Mouse (Mus musculus) left cerebral cortex, postnatal 14 days (tissue): ENCODE measurements around the gene Akr1b8. TPM values are rescaled to one million over a fixed set of nuclear protein-coding genes. Genes with fewer than 3 reads are reported as not detected.
"Not testable (repeated sequence)": the region's sequence is repeated elsewhere in the genome, so short reads cannot be mapped to it uniquely, and the experiment has no call there.

ENCODE experiments used
- DNase-seq, 2 experiments: peaks; one replicate each; pipeline ENCODE4 v3.0.0; 2021 to 2022; ENCODE audit warnings: low spot score in 2 of 2, mixed read lengths in 1 of 2
- intact Hi-C: fragments of 180-260 bp; cut with DNase I; formaldehyde crosslinking; loops from one replicate; pipeline ENCODE4 v1.15.1; 2025
- total RNA-seq, 2 experiments: library from RNA; stranded (reverse); gene quantifications; 2 replicates each; pipeline ENCODE4 v1.2.3; 2021

The Akr1b8 gene
- total RNA-seq, 2 experiments from 2014 or later = 0.40 to 0.51 TPM

DNA sequence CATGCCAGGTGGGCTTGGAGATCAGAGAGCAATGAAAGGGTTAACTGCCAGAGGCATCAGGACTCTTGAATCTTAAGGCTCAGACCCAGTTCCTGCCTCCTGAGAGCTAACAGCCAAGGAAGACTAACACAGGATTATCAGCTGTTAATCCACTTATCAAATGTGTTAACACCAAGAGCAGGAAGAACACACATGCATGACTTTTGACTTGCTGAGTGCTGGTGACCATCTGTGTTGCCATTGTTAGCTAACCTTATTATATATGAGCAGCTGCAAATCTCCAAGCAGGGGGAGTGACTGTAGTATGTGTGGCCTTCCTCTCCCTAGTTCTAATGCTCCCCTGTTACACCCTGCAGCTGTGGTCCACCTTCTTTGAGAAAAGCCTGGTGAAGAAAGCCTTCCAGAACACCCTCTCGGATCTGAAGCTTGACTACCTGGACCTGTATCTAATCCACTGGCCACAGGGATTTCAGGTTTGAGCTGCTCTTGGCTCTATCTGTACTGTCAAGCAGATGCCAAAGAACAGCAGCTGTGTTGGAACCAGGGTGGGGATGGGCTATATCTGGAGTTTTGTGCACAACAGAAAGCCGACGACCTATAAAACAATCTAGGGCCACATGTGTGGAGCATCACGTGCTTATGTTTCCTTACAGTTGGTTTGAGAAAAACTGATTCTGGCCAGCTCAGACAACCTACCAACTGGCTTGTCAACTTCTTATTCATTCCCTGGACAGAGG, 34.7 kb downstream of the Akr1b8 start:
- no peak for DNase-seq
- intact Hi-C loops = no loop called here

DNA sequence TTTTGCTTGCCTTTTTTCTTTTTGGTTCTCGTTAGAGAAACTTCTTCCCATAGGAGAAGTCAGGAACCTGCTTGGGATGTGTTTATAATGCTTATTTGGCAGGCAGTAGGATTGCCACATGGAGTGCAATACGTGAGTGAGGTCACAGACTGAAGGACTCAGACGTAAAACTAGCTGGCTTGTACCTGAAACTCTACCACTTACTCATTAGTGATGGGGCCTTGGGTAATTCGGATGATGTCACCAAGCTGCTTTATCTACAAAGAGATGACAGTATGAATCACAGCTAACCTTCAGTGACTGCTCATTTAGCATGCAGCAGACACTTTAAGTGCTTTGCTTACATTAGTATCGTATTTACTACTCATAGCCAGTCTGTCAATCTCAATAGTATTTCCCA, 42.0 kb downstream of the Akr1b8 start:
- intact Hi-C loops = no loop called here
- DNase-seq = no peak

DNA sequence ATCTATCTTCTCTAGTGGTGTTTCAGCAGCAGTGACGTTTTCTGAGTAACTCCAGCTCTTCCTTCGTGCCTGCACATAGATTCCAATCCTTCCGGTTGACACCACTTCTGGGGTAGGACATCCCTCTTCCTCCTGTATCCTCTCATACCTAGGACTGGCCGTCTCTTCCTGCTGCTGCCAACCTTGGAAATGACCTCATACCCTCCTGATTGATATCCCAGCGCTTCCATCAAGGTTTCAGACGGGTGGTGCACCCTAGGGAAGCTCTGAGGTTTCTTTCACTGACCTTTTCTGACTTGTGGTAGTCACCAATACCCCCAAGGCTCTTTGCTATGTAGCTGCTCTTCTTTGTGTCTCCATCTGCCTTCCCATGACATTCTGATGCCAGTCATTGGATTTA, 44.5 kb downstream of the Akr1b8 start:
- DNase-seq = no peak
- intact Hi-C loops = no loop called here

DNA sequence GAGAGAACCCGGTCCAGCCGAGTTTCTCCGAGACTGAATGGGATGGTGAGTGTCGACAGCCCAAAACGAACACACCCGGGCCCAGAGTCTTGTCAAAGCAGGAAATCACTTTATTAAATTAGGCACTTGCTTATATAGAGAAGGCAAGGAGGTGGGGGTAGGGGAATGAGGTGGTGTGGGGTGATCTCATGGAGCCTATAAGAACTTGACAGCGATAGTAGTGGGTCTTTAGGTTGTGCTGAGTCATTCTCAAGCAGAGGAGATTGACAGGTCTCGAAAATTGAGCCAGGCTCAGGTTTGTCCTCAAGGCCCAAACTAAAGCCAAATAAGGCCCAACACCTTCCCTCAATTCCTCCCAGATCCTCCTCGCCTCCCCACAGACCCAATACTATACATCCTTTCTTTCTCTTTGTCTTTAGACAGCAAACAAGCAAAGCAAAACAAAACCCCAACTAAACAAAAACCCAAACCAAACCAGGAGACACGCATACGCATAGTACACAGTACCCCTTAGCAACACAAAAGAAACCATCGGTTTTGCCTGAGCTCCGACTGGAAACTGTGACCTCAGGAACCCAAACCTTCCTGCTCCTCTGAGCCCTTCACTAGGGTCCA, 45.8 kb downstream of the Akr1b8 start:
- no peak for DNase-seq
- intact Hi-C loops = no loop called here

- intact Hi-C loops = no loop called here
- DNase-seq = no peak
These were observed 46.8 kb downstream of the Akr1b8 start for GRCm38 (mm10) chr6:34400696-34401095.

DNA sequence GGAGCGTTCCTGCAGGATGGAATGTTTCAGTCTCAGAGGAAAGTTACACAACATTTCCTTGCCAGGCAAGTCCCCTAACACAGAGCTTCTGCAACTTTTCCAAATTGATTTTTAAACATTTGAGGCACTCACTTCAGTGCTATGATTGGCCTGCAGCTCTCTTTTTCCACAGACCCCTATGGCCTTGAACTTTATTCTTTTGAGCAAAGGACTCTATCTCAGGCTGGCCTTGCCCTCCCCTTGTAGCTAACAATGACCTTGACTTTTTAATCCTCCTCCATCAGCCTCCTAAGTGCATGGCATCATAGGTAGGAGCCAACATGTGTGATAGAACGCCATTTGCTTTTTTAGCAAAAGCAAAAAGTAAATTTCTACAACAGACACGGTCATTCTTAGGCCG, 52.8 kb downstream of the Akr1b8 start:
- intact Hi-C loops = no loop called here

DNA sequence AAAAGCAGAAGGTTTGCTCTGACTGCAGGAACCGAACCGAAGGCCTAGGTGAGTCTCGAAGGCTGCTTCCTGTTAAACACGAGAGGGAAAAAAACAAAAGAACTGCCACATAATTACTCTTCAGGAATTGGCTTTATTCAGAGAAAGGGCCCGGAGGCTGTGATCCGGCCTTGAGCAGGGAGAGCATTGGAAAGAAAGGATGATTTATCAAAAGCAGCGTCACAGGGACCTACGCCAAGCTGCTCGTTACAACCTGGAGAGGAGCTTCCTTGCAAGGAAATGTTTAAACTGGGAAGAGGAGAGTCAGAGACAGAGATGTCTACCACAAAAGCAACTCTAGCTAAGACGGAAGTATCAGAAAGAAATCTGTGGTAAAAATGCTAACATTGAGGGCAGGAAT, 53.5 kb downstream of the Akr1b8 start:
- DNase-seq = no peak
- intact Hi-C loops = no loop called here

More for the DNA sequence above, 52.8 kb downstream of the Akr1b8 start:
- DNase-seq = no peak

DNA sequence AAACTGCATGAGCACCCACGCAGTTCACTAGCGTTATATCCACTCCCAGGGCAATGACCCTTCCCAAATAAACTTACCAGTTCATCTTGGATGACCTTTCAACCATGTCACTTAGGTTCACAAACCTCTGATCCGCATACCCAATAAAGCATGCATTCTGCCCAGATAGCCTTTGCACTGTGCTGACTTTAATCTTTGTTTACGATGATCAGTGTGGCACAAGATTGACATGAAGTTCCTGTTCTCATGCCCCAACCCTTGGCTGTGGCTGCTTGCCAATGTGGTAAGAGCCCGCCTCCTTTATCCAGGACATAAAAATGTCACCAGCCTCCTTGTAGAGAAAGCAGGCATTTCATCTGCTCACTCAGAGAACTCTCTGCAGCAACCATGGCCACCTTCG, 58.1 kb downstream of the Akr1b8 start, which contains the start of gene Akr1b7:
Akr1b7 (plus strand) TSS at position 312 of the 400 bp plus-strand sequence.
- intact Hi-C loops = no loop called here
- DNase-seq = no peak

- intact Hi-C loops = no loop called here
- DNase-seq = no peak
These were observed 58.8 kb downstream of the Akr1b8 start for GRCm38 (mm10) chr6:34412688-34413087.

- DNase-seq, intact Hi-C loops: not testable (repeated sequence)
These were observed 59.5 kb downstream of the Akr1b8 start for GRCm38 (mm10) chr6:34413386-34413785.

GRCm38 (mm10) chr6:34416521-34416920, 62.6 kb downstream of the Akr1b8 start:
- DNase-seq = no peak
- intact Hi-C loops = no loop called here

Other genes with a start within 250 kb of the Akr1b8 start
- gene Slc35b4, start 177.0 kb upstream of the Akr1b8 start, total RNA-seq = 10 to 100 TPM; 48.0 to 51.4 TPM
- 10 to 100 TPM; 47.4 to 48.2 TPM for gene Akr1b3, start 36.6 kb upstream of the Akr1b8 start, total RNA-seq
- gene Akr1b10, start 30.1 kb downstream of the Akr1b8 start, total RNA-seq = 10 to 100 TPM; 17.4 to 18.3 TPM
- not detected for gene Akr1b7, start 58.2 kb downstream of the Akr1b8 start, total RNA-seq
- gene Bpgm, start 122.1 kb downstream of the Akr1b8 start, total RNA-seq = 10 to 100 TPM; 69.4 to 74.8 TPM
- gene Cald1, start 244.4 kb downstream of the Akr1b8 start, total RNA-seq = 10 to 100 TPM; 20.8 to 23.8 TPM